Mouse (Mus musculus) testis, adult 2 months (tissue): ENCODE results near the gene Omg.

Experiments used
- CTCF ChIP-seq: fragments of 200-500 bp; IDR thresholded peaks from 2 replicates; pipeline ENCODE4 v1.5.1; 2012; ENCODE audit warnings: low read depth, mild to moderate bottlenecking, inconsistent platforms, low read length, moderate library complexity; ENCODE audit not compliant: control insufficient read depth, insufficient read depth, insufficient replicate concordance
- POLR2A ChIP-seq: fragments of 200-500 bp; IDR thresholded peaks from 2 replicates; pipeline ENCODE4 v1.6.1; 2012; ENCODE audit warnings: low read depth, mild to moderate bottlenecking, inconsistent platforms, low read length, moderate library complexity; ENCODE audit not compliant: control insufficient read depth

GRCm38 (mm10) chr11:79519878-79520291, 16.0 kb upstream of the Omg start:
- no peak for TF ChIP-seq CTCF
- no peak for TF ChIP-seq POLR2A
